Mouse (Mus musculus) c-Kit-positive CD71-positive TER-119-negative erythroid progenitor cells, embryonic 14.5 days (primary cell): Measurements from ENCODE around the gene Tnfrsf17.
"Not testable (repeated sequence)": the region's sequence is repeated elsewhere in the genome, so short reads cannot be mapped to it uniquely, and the experiment has no call there.

ENCODE experiments used
- DNase-seq: peaks from one replicate; pipeline ENCODE4 v3.0.0-alpha.2; 2013; ENCODE audit warnings: low read depth

The Tnfrsf17 gene

DNA sequence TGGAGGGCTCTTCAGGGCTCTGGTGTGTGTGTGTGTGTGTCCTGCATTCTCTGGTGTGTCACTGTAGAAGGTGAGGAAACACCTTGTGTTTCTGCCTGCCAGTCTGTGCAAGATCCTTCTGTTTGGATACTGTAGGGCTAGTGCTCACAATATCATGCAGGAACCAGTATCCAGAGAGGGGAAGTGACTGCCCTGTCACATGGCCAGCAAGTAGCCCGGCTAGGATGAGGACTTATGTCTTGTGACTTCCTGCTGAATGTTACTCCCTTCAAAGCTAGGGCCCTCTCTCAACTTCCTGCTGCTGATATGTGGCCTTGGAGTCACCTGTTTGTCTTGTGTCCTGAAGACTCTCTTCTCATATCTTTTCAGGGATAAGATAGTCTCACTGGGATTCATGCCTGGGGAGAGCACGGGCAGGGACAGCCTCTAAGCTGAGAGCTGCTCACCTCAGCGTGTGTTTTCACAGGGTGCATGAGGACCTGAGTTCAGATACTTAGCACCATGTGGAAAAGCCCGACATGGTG, 29.7 kb downstream of the Tnfrsf17 start:
- no peak for DNase-seq

DNA sequence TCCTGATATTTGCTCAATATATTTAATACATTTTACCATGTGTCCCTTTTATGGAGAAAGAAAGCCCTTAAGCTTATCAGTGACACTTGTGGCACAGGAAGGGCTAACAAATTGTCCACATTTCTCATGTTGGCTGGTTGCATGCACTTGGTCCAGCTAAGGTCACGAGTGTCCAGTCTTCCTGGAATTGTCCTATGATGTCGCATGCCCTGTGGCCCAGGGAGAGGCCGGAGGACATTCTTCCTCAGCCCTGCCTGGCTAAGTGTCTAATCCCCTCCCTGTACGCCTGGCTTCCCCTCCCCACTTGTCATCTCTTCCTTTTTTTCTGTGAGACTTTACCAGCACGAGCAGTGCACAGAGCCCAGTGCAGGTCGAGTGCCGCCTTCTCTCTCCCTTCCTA, 38.3 kb downstream of the Tnfrsf17 start:
- no peak for DNase-seq

DNA sequence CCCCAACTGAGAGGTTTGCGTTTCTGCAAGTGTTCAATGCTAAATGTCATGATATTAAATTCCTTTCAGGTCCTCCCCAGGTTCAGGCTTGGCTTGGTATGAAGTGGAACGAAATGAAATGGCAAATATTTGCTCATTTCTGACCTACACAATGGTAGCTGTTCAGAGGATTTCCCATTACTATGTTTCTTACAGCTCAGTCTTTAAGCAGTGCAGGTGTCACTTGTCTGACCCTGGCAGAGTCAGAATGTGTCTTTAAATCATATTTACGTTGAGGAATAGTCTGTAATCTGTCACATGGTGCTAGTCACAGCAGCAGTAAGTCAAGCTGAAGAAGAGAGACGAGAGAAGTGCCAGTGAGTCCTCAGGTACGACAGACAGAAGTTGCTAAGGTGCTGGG, 45.6 kb downstream of the Tnfrsf17 start:
- no peak for DNase-seq

DNA sequence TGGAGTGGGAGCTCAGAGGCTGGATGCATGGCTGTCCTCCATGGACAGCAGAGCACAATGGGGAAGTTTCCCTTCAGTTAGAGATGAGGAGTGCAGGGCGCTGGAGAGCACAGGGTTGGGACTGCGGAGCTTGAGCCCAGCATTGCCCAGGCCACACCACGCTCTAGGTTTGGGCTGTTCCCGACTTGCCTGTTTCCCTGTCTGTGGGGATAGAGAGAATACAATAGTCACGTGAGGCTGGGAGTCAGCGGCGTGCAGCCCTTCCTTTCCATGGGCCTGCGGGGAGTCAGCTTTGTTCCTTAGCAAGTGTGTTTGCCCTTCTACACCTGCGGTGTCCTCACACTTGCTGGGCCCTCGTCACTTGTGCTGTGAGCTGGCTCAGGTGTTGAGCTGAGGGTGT, 46.3 kb downstream of the Tnfrsf17 start:
- DNase-seq: no peak

DNA sequence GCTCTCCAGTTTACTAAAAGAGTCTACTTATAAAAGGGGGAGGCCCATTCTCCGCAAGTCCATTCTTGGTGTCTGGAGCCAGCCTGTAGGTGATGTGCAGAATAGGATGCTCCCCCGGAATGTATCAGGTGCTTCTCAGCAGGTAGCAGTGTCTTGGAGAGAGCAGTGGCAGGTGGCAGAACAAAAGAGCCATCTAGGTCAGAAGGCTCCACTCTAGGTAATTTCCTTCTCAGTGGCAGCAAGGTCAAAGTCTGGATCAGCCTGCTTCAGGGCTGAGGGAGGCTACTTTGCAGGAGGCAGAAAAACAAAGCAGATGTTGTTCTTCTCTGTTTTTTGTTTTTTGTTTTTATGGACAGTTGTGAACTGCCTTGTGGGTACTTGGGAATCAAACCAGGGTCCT, 47.0 kb downstream of the Tnfrsf17 start:
- DNase-seq: not testable (repeated sequence)

DNA sequence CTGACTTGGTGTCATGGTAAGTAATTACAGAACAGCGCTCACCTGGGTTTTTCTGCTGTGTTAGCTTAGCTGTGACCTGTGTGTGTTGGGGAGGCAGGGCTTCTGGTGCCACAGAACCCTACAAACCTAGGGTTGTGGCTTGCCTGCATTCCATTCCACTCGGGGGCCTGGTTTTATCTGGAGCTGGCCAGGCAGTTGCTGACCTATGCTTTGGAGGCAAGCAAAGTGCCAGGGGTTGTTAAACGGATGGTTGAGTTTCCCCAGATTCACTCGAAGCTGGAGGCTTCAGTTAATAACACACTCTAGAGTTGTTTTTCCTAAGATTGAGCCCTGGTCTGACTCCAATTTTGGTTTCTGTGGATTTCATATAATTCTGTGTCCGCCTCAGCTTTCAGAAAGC, 52.0 kb downstream of the Tnfrsf17 start:
- no peak for DNase-seq

DNA sequence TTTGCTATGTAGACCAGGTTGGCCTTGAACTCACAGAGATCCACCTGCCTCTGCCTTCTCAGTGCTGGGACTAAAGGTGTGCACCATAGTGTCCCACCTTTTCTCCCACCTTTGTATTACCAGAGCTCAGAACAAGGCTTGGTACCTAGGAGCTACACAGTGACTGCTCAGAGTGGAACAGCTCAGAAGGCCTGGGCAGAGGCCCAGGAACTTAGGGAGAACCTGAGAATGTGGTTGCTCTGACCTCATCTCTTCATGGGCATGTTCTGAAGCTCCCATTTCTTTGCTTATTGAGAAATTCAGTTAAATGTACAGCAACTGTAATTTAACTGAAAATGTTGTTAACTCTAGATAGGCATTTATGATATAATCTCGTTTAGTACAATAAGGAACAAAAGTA, 53.2 kb downstream of the Tnfrsf17 start:
- DNase-seq: no peak

DNA sequence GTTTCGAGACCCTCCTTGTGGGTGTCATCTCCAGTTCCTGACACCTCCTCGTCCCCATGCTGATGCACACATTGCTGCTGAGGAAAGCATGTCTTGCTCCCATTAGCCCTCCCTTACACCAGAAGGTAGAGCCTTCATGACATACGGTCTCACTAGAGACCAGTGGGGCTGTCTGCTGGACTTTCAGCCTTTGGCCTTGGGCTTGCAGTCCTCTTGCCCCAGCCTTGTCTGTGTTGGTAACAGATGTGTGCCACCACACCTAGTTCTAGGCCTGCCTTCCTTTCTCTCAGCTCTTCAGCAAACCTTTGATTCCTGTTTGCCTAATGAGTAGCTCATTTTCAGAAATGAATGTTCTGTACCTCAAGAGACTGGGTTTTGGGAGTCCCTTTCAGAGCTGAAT, 54.8 kb downstream of the Tnfrsf17 start:
- no peak for DNase-seq

DNA sequence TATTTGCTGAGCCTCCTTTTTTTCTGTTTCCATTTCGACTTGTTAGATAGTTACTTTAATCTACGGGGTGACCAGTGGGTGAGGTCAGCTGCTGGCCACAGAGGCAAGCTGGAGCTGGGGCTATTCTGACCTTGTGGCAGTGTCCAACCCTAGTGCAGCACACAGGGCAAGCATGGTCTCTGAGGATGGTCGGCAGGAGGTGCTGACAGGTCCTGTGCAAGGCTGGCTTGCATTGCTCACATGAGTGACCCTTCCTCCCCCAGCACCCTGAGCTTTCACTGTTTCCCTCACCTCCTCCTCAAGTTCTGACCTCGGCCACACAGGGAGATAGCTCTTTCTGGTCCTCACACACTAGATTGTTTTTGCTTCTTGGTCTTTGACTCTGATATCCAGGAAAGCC, 55.5 kb downstream of the Tnfrsf17 start:
- no peak for DNase-seq

DNA sequence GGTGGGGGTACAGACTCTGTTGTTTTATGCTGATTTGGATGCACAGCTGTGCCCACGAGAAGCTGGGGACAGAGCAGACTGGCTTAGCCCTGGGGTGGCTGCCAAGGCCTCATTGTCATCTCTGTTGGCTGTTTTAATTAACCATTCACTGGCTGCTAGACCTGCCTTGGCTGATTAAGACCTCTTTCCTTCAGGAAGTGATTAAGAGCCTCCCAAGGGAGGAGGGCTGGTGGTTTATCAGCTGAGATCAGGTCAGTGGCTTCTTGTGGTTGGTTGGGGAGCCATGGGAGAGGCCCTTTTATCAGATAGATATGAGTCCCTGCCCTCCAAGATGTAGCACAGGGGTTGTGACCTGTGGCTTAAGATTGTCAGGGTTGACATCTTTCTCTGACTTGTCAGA, 56.0 kb downstream of the Tnfrsf17 start:
- DNase-seq: no peak
